Mouse (Mus musculus) T-cell, adult 66 days (primary cell): Measurements from ENCODE around the gene Chadl. TPM values are rescaled to one million over a fixed set of nuclear protein-coding genes. Genes with fewer than 3 reads are reported as not detected.

Experiments used
- total RNA-seq, 2 experiments: library from RNA; stranded (reverse); gene quantifications; 3 replicates in 1 of 2; 4 replicates in 1 of 2; pipeline ENCODE4 v1.2.4; 2023

Chadl gene
- total RNA-seq: under 1 TPM; 0.61 to 0.83 TPM

DNA sequence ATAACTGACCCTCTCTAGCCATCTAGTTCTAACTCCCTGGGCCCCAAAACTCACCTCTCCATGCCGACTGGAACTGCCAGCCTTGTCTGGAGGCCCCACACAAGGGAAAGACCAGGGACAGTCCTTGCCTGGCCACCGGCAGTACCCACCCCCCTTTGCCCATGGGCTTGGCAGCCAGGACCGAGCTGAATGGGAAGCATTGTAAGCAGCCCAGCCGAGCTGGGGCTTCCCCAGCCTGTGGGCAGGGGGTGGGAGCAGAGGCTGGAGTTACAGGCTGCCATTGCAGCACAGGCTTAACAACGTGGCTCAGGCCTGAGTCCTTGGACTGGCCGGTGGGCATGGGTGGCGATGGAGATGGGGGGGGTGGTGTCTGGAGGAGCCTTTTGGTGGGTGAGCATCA lies at the start of gene Chadl:
Chadl (minus strand) TSS at position 113 of the 400 bp plus-strand sequence.

GRCm38 (mm10) chr15:81744992-81745600 lies 48.0 kb upstream of the Chadl start, which contains the start of the genes Zc3h7b and Rangap1:
Gene Zc3h7b (plus strand): TSS chr15:81745057.
Gene Rangap1 (minus strand): TSS chr15:81745530.

GRCm38 (mm10) chr15:81663697-81664561 lies 33.2 kb downstream of the Chadl start, which contains the start of gene L3mbtl2:
Gene L3mbtl2 (plus strand): TSS chr15:81663889.

Other genes with a start within 250 kb of the Chadl start
- 10 to 100 TPM; 75.1 to 97.7 TPM for gene Rbx1, start 231.0 kb downstream of the Chadl start, total RNA-seq
- gene Ep300, start 111.9 kb downstream of the Chadl start, total RNA-seq: 100 to 1,000 TPM; 152 to 163 TPM
- 10 to 100 TPM; 48.9 to 51.0 TPM for gene L3mbtl2, start 33.4 kb downstream of the Chadl start, total RNA-seq
- 10 to 100 TPM; 23.9 to 25.4 TPM for gene Zc3h7b, start 47.8 kb upstream of the Chadl start, total RNA-seq
- gene Rangap1, start 48.2 kb upstream of the Chadl start, total RNA-seq: 100 to 1,000 TPM in 1 of 2 experiments, 10 to 100 TPM in 1; 86.2 to 102 TPM
- gene Tef, start 105.1 kb upstream of the Chadl start, total RNA-seq: 10 to 100 TPM; 23.9 to 30.2 TPM
- 10 to 100 TPM; 69.8 to 93.5 TPM for gene Tob2, start 161.5 kb upstream of the Chadl start, total RNA-seq
- 10 to 100 TPM; 49.6 to 67.5 TPM for gene Phf5a, start 174.6 kb upstream of the Chadl start, total RNA-seq
- gene Aco2, start 175.0 kb upstream of the Chadl start, total RNA-seq: 100 to 1,000 TPM; 142 to 155 TPM
- 10 to 100 TPM; 13.7 to 14.7 TPM for gene Polr3h, start 229.0 kb upstream of the Chadl start, total RNA-seq
- not detected for gene Csdc2, start 239.5 kb upstream of the Chadl start, total RNA-seq